Mouse (Mus musculus) olfactory bulb, adult 2 months (tissue): Measurements from ENCODE around the gene Polr3h.

Experiments
- CTCF ChIP-seq: fragments of 200-500 bp; IDR thresholded peaks from 2 replicates; pipeline ENCODE4 v1.5.1; 2012; ENCODE audit warnings: low read depth, mild to moderate bottlenecking, low read length, moderate library complexity; ENCODE audit not compliant: insufficient read depth
- POLR2A ChIP-seq: fragments of 200-500 bp; IDR thresholded peaks from 2 replicates; pipeline ENCODE4 v1.6.1; 2012; ENCODE audit warnings: mild to moderate bottlenecking, low read depth, low read length, moderate library complexity; ENCODE audit not compliant: insufficient read depth

GRCm38 (mm10) chr15:81838554-81839235, 87.3 kb downstream of the Polr3h start:
- no peak for TF ChIP-seq CTCF
- TF ChIP-seq POLR2A: no peak
